Mouse (Mus musculus) C2C12 (cell line): ENCODE results near the gene Dysf. TPM values are rescaled to one million over a fixed set of nuclear protein-coding genes. Genes with fewer than 3 reads are reported as not detected.

Experiments used
- H3K27me3 ChIP-seq: one replicate; pipeline ENCODE4 v1.6.1; 2011; ENCODE audit not compliant: control insufficient read depth, insufficient read depth, insufficient read length
- H3K36me3 ChIP-seq: one replicate; pipeline ENCODE4 v1.6.1; 2011; ENCODE audit not compliant: control insufficient read depth, insufficient read depth
- H3K4me3 ChIP-seq: one replicate; pipeline ENCODE4 v1.5.1; 2011; ENCODE audit warnings: mild to moderate bottlenecking, control low read depth; ENCODE audit not compliant: poor library complexity, insufficient read depth, severe bottlenecking
- H3K79me2 ChIP-seq: one replicate; pipeline ENCODE4 v1.6.1; 2011; ENCODE audit not compliant: control insufficient read depth, insufficient read depth
- H3K79me3 ChIP-seq: one replicate; pipeline ENCODE4 v1.6.1; 2011; ENCODE audit warnings: low read depth, control low read depth
- H3ac ChIP-seq: one replicate; pipeline ENCODE3; 2011; ENCODE audit warnings: low read depth; ENCODE audit not compliant: control insufficient read depth, insufficient read length
- CEBPB ChIP-seq: IDR thresholded peaks from one replicate; pipeline ENCODE4 v1.6.1; 2011; ENCODE audit warnings: low read depth, mild to moderate bottlenecking, control low read depth, moderate library complexity
- CTCF ChIP-seq: IDR thresholded peaks from one replicate; pipeline ENCODE4 v1.5.1; 2011; ENCODE audit not compliant: control insufficient read depth, insufficient read depth, insufficient read length
- FOSL1 ChIP-seq: IDR thresholded peaks from one replicate; pipeline ENCODE4 v1.8.0; 2011; ENCODE audit warnings: mild to moderate bottlenecking, low read length; ENCODE audit not compliant: poor library complexity, insufficient read depth, severe bottlenecking
- MAX ChIP-seq: IDR thresholded peaks from one replicate; pipeline ENCODE4 v1.6.1; 2011; ENCODE audit warnings: mild to moderate bottlenecking, control low read depth
- MYOD1 ChIP-seq: IDR thresholded peaks from one replicate; pipeline ENCODE4 v1.6.1; 2011; ENCODE audit warnings: low read depth; ENCODE audit not compliant: control insufficient read depth, insufficient read length
- MYOG ChIP-seq: IDR thresholded peaks from one replicate; pipeline ENCODE4 v1.6.1; 2011; ENCODE audit not compliant: control insufficient read depth, insufficient read length; ENCODE audit errors: extremely low read depth
- USF1 ChIP-seq: IDR thresholded peaks from one replicate; pipeline ENCODE4 v1.6.1; 2011; ENCODE audit warnings: low read depth, mild to moderate bottlenecking, control low read depth, moderate library complexity
- polyA plus RNA-seq: library from polyadenylated mRNA; unstranded; fragments of >200 nt; fragmentation: generic; extraction: Trizol; gene quantifications from one replicate; pipeline ENCODE4 v1.2.1, GENCODE M21; 2012; ENCODE audit warnings: missing spikeins

Gene Dysf
- polyA plus RNA-seq, 1 experiment: 1.9 TPM

- Histone ChIP-seq H3K4me3 (no peak overlapping the region), H3K79me2 (no peaks in the 10 kb centered on the region), H3K79me3 (no peaks in the 10 kb centered on the region), H3K27me3 (peaks cover 11% of the 10 kb centered on the region), H3ac (no peak overlapping the region), H3K36me3 (no peaks in the 10 kb centered on the region)
- TF ChIP-seq MYOD1 (no peak), CTCF (no peak), MAX (no peak), CEBPB (no peak), MYOG (no peak), FOSL1 (no peak), USF1 (no peak)
Observed at GRCm38 (mm10) chr6:84062541-84062940, 54.2 kb downstream of the Dysf start.

GRCm38 (mm10) chr6:84068236-84068635, 59.8 kb downstream of the Dysf start:
- H3K79me3 ChIP-seq: no peaks in the 10 kb centered on the region
- TF ChIP-seq MAX (no peak), CEBPB (no peak), USF1 (no peak), FOSL1 (no peak), CTCF (no peak), MYOD1 (no peak), MYOG (no peak)
- H3K79me2 ChIP-seq: no peaks in the 10 kb centered on the region
- H3ac ChIP-seq: no peak overlapping the region
- no peaks in the 10 kb centered on the region for H3K36me3 ChIP-seq
- no peaks in the 10 kb centered on the region for H3K27me3 ChIP-seq
- H3K4me3 ChIP-seq: no peak overlapping the region

GRCm38 (mm10) chr6:84070251-84070650, 61.9 kb downstream of the Dysf start:
- Histone ChIP-seq H3K4me3 (no peak overlapping the region), H3K79me2 (no peaks in the 10 kb centered on the region), H3K79me3 (no peaks in the 10 kb centered on the region), H3ac (no peak overlapping the region), H3K36me3 (no peaks in the 10 kb centered on the region), H3K27me3 (no peaks in the 10 kb centered on the region)
- TF ChIP-seq MYOD1: no peak
- no peak for TF ChIP-seq MYOG
- no peak for TF ChIP-seq MAX
- no peak for TF ChIP-seq FOSL1
- TF ChIP-seq CTCF: no peak
- no peak for TF ChIP-seq CEBPB
- TF ChIP-seq USF1: no peak

- no peaks in the 10 kb centered on the region for H3K36me3 ChIP-seq
- TF ChIP-seq CEBPB (no peak), MYOG (no peak), USF1 (no peak), CTCF (no peak), FOSL1 (no peak), MYOD1 (no peak), MAX (no peak)
- no peak overlapping the region for H3K4me3 ChIP-seq
- H3K79me2 ChIP-seq: no peaks in the 10 kb centered on the region
- no peaks in the 10 kb centered on the region for H3K27me3 ChIP-seq
- no peaks in the 10 kb centered on the region for H3K79me3 ChIP-seq
- no peak overlapping the region for H3ac ChIP-seq
Observed at GRCm38 (mm10) chr6:84072574-84072973, 64.2 kb downstream of the Dysf start.

GRCm38 (mm10) chr6:84078172-84078571, 69.8 kb downstream of the Dysf start:
- no peaks in the 10 kb centered on the region for H3K79me3 ChIP-seq
- no peaks in the 10 kb centered on the region for H3K79me2 ChIP-seq
- H3K36me3 ChIP-seq: no peaks in the 10 kb centered on the region
- H3K4me3 ChIP-seq: no peak overlapping the region
- H3ac ChIP-seq: no peak overlapping the region
- H3K27me3 ChIP-seq: no peaks in the 10 kb centered on the region
- TF ChIP-seq CEBPB (no peak), USF1 (no peak), FOSL1 (no peak), MYOD1 (no peak), MYOG (no peak)

- Histone ChIP-seq H3ac (no peak overlapping the region), H3K36me3 (no peaks in the 10 kb centered on the region), H3K4me3 (no peak overlapping the region), H3K79me2 (no peaks in the 10 kb centered on the region), H3K79me3 (no peaks in the 10 kb centered on the region), H3K27me3 (no peaks in the 10 kb centered on the region)
- TF ChIP-seq MYOD1 (no peak), MAX (no peak), MYOG (no peak), FOSL1 (no peak), CTCF (no peak), USF1 (no peak), CEBPB (no peak)
Observed at GRCm38 (mm10) chr6:84080631-84081030, 72.2 kb downstream of the Dysf start.
